Mouse (Mus musculus) heart, embryonic 14.5 days (tissue): ENCODE measurements around the gene Gm3173. TPM values are rescaled to one million over a fixed set of nuclear protein-coding genes. Genes with fewer than 3 reads are reported as not detected.
"Not testable (repeated sequence)": the region's sequence is repeated elsewhere in the genome, so short reads cannot be mapped to it uniquely, and the experiment has no call there.

ENCODE experiments used
- ATAC-seq: fragments of 200-750 bp; cut with Nextera tagmentation; 2 replicates; pipeline ENCODE4 v1.8.0; 2017; ENCODE audit warnings: low read depth, moderate TSS enrichment; ENCODE audit not compliant: insufficient number of reproducible peaks, insufficient read depth, low FRiP score
- H3K27ac ChIP-seq, 2 experiments: fragments of 200-500 bp in 1 of 2; fragments of 300-500 bp in 1 of 2; sonication (generic) in 1 of 2; replicated peaks in 1 of 2; 2 replicates each; pipeline ENCODE4 v1.5.1; 2012 to 2014; ENCODE audit warnings: low read depth in 2 of 2, low read length in 2 of 2, control low read depth in 1 of 2, mild to moderate bottlenecking in 1 of 2, mixed read lengths in 1 of 2; ENCODE audit not compliant: control insufficient read depth in 1 of 2, insufficient read depth in 1 of 2
- H3K27me3 ChIP-seq: fragments of 300-500 bp; sonication (generic); 2 replicates; pipeline ENCODE4 v1.6.1; 2014; ENCODE audit warnings: mild to moderate bottlenecking, low read length, control low read depth; ENCODE audit not compliant: control insufficient read depth, insufficient read depth
- H3K36me3 ChIP-seq: fragments of 300-500 bp; sonication (generic); 2 replicates; pipeline ENCODE4 v1.6.1; 2014; ENCODE audit warnings: mild to moderate bottlenecking, control low read depth, low read length, mixed read lengths; ENCODE audit not compliant: control insufficient read depth, insufficient read depth
- H3K4me1 ChIP-seq, 2 experiments: fragments of 200-500 bp in 1 of 2; fragments of 300-500 bp in 1 of 2; sonication (generic) in 1 of 2; 2 replicates each; pipeline ENCODE4 v1.6.1; 2012 to 2014; ENCODE audit warnings: low read length in 2 of 2, control low read depth in 1 of 2, mixed read lengths in 1 of 2; ENCODE audit not compliant: control insufficient read depth in 2 of 2, insufficient read depth in 2 of 2
- H3K4me2 ChIP-seq: fragments of 300-500 bp; sonication (generic); 2 replicates; pipeline ENCODE4 v1.6.1; 2014; ENCODE audit warnings: mild to moderate bottlenecking, low read length
- H3K4me3 ChIP-seq, 2 experiments: fragments of 200-500 bp in 1 of 2; fragments of 300-500 bp in 1 of 2; sonication (generic) in 1 of 2; 2 replicates each; pipeline ENCODE4 v1.5.1; 2012 to 2014; ENCODE audit warnings: low read length in 2 of 2, mild to moderate bottlenecking in 2 of 2, control low read depth in 1 of 2, low read depth in 1 of 2, moderate library complexity in 1 of 2; ENCODE audit not compliant: control insufficient read depth in 1 of 2, insufficient read depth in 1 of 2
- H3K9ac ChIP-seq: fragments of 300-500 bp; sonication (generic); 2 replicates; pipeline ENCODE4 v1.6.1; 2014; ENCODE audit warnings: mild to moderate bottlenecking, low read length
- H3K9me3 ChIP-seq: fragments of 300-500 bp; sonication (generic); 2 replicates; pipeline ENCODE4 v1.6.1; 2016; ENCODE audit warnings: low read length, control low read depth; ENCODE audit not compliant: control insufficient read depth
- WGBS: fragments of 180-500 bp; shearing (Covaris S2); extraction: QIAGEN DNeasy Blood & Tissue Kit; methylation state at CpG from one replicate; pipeline ENCODE4 v1.1.7; 2014; 5-methylcytosine and 5-hydroxymethylcytosine counted together
- polyA plus RNA-seq: library from polyadenylated mRNA; unstranded; fragments of >200 nt; fragmentation: Nextera tagmentation; extraction: Ambion mirVana; gene quantifications from 2 replicates; pipeline ENCODE4 v1.2.1, GENCODE M21; 2014

Gm3173 gene
- polyA plus RNA-seq, 1 experiment from 2014 or later = not detected

GRCm38 (mm10) chr14:4409939-4410338 lies 20.9 kb upstream of the Gm3173 start:
- WGBS = 38% methylated on average over 1 of the region's 1 CpGs
- H3K36me3 ChIP-seq, H3K27ac ChIP-seq, H3K9me3 ChIP-seq, ATAC-seq, H3K27me3 ChIP-seq, H3K4me2 ChIP-seq, H3K4me1 ChIP-seq, H3K4me3 ChIP-seq, H3K9ac ChIP-seq: not testable (repeated sequence)

GRCm38 (mm10) chr14:4414965-4415835 lies 15.6 kb upstream of the Gm3173 start, which contains the start of gene Gm3164:
Gene Gm3164 (plus strand): TSS chr14:4415448.
- WGBS = 2% methylated on average over 25 of the region's 59 CpGs
- Histone ChIP-seq H3K4me2 (peak within 1 kb of the TSS; percentile 57), H3K4me3 (peak within 1 kb of the TSS; percentile 21 to 28)
- not testable (repeated sequence) for ATAC-seq, H3K9ac ChIP-seq, H3K9me3 ChIP-seq, H3K4me1 ChIP-seq, H3K36me3 ChIP-seq, H3K27me3 ChIP-seq, H3K27ac ChIP-seq

GRCm38 (mm10) chr14:4481445-4481844 lies 50.7 kb downstream of the Gm3173 start, which contains the start of gene Gm3182:
Gene Gm3182 (plus strand): TSS chr14:4481745.
- not testable (repeated sequence) for H3K9ac ChIP-seq, H3K4me2 ChIP-seq, H3K4me1 ChIP-seq, ATAC-seq, H3K9me3 ChIP-seq, H3K27ac ChIP-seq, H3K27me3 ChIP-seq, H3K4me3 ChIP-seq, H3K36me3 ChIP-seq
- WGBS = no CpG with 5 or more reads among the region's 2 CpGs

- not testable (repeated sequence) for H3K27me3 ChIP-seq, H3K9me3 ChIP-seq, H3K36me3 ChIP-seq, ATAC-seq, H3K27ac ChIP-seq, H3K9ac ChIP-seq, H3K4me1 ChIP-seq
- 1% methylated on average over 14 of the region's 25 CpGs for WGBS
- Histone ChIP-seq H3K4me2 (peak overlapping the region; percentile 47), H3K4me3 (peak overlapping the region; percentile 13 to 24; a peak in 2 of 4 replicates)
Measured at GRCm38 (mm10) chr14:4499425-4499824, 68.6 kb downstream of the Gm3173 start.

GRCm38 (mm10) chr14:4555105-4555504 lies 124.3 kb downstream of the Gm3173 start, which contains the start of gene Gm3047:
Gene Gm3047 (plus strand): TSS chr14:4555405.
- not testable (repeated sequence) for H3K9me3 ChIP-seq, H3K27ac ChIP-seq, ATAC-seq, H3K9ac ChIP-seq, H3K36me3 ChIP-seq, H3K4me2 ChIP-seq, H3K27me3 ChIP-seq, H3K4me3 ChIP-seq, H3K4me1 ChIP-seq
- no CpG with 5 or more reads among the region's 2 CpGs for WGBS

Other genes with a start within 250 kb of the Gm3173 start
- gene Gm2974, start 248.4 kb upstream of the Gm3173 start, polyA plus RNA-seq = 0.26 and 0.27 TPM in 2 replicates
- gene Gm3138, start 181.4 kb upstream of the Gm3173 start, polyA plus RNA-seq = not detected in 2 replicates
- not detected in 2 replicates for gene Gm3149, start 113.7 kb upstream of the Gm3173 start, polyA plus RNA-seq
- 0.13 and 0.28 TPM in 2 replicates for gene 2610042L04Rik, start 96.2 kb upstream of the Gm3173 start, polyA plus RNA-seq
- 0.15 TPM in 1 of 2 replicates, not detected in the other for gene Gm3159, start 33.5 kb upstream of the Gm3173 start, polyA plus RNA-seq
- gene Gm3164, start 15.5 kb upstream of the Gm3173 start, polyA plus RNA-seq = 0.55 TPM in 1 of 2 replicates, not detected in the other
- gene Gm3182, start 50.8 kb downstream of the Gm3173 start, polyA plus RNA-seq = not detected in 2 replicates
- not detected in 2 replicates for gene Gm3047, start 124.4 kb downstream of the Gm3173 start, polyA plus RNA-seq
- 0.14 TPM in 1 of 2 replicates, not detected in the other for gene Gm8159, start 201.4 kb downstream of the Gm3173 start, polyA plus RNA-seq
- 0.15 TPM in 1 of 2 replicates, not detected in the other for gene Gm3239, start 233.2 kb downstream of the Gm3173 start, polyA plus RNA-seq